Mouse (Mus musculus): ENCODE results near the gene Hs6st3.

- TF ChIP-seq EP300 (IDR thresholded peaks at IDR 0.05; ENCODE audit: insufficient read depth, low read depth, low read length) = no peak
- no peak for TF ChIP-seq CTCF (IDR thresholded peaks at IDR 0.05; ENCODE audit: low read depth, low read length)
These were observed 633.9 kb downstream of the Hs6st3 start for GRCm38 (mm10) chr14:119772040-119772439.

All from ES-Bruce4 (cell line).